Mouse (Mus musculus): ENCODE data around the gene Cdc25b. TPM values are rescaled to one million over a fixed set of nuclear protein-coding genes. Genes with fewer than 3 reads are reported as not detected.

Gene Cdc25b
- polyA plus RNA-seq (2015; fragmentation: Nextera tagmentation; extraction: Ambion mirVana) = 33.6 and 35.9 TPM in 2 replicates

GRCm38 (mm10) chr2:131186771-131187601 is at the start of gene Cdc25b, which contains the start of gene Spef1:
Cdc25b (plus strand) TSS chr2:131186949.
Spef1 (minus strand) TSS chr2:131187282.
- ATAC-seq = peak; percentile 89
- H3K27me3 ChIP-seq (replicated peaks; ENCODE audit: control insufficient read depth, insufficient read depth, low read length) = no peaks in the 10 kb centered on the region
- H3K36me3 ChIP-seq (ENCODE audit: control insufficient read depth, insufficient read depth) = no peaks in the 10 kb centered on the region
- H3K9me3 ChIP-seq (ENCODE audit: control insufficient read depth, low read length) = no peaks in the 10 kb centered on the region
- peak within 1 kb of the TSS; percentile 87 for H3K4me2 ChIP-seq (ENCODE audit: low read length)
- peak within 1 kb of the TSS; percentile 58 for H3K27ac ChIP-seq (ENCODE audit: low read length)
- H3K4me3 ChIP-seq (replicated peaks; ENCODE audit: low read length) = peak within 1 kb of the TSS; percentile 73
- WGBS = under 1% methylated on average over 34 of the region's 43 CpGs
- peaks cover 29% of the 10 kb centered on the region for H3K4me1 ChIP-seq (replicated peaks; ENCODE audit: control insufficient read depth, insufficient read depth, low read length)
- peak within 1 kb of the TSS; percentile 80 for H3K9ac ChIP-seq (replicated peaks; ENCODE audit: low read depth, low read length)

GRCm38 (mm10) chr2:131138296-131138695 is 48.5 kb upstream of the Cdc25b start:
- H3K4me3 ChIP-seq (replicated peaks; ENCODE audit: low read length) = no peak overlapping the region
- no peaks in the 10 kb centered on the region for H3K4me1 ChIP-seq (replicated peaks; ENCODE audit: control insufficient read depth, insufficient read depth, low read length)
- H3K27ac ChIP-seq (ENCODE audit: low read length) = no peak overlapping the region
- no peaks in the 10 kb centered on the region for H3K27me3 ChIP-seq (replicated peaks; ENCODE audit: control insufficient read depth, insufficient read depth, low read length)
- no peaks in the 10 kb centered on the region for H3K9me3 ChIP-seq (ENCODE audit: control insufficient read depth, low read length)
- no peak for ATAC-seq
- no peak overlapping the region for H3K9ac ChIP-seq (replicated peaks; ENCODE audit: low read depth, low read length)
- 82% methylated on average over 4 of the region's 4 CpGs for WGBS
- no peaks in the 10 kb centered on the region for H3K36me3 ChIP-seq (ENCODE audit: control insufficient read depth, insufficient read depth)
- H3K4me2 ChIP-seq (ENCODE audit: low read length) = no peak overlapping the region

GRCm38 (mm10) chr2:131138760-131139159 is 48.0 kb upstream of the Cdc25b start:
- H3K27ac ChIP-seq (ENCODE audit: low read length) = no peak overlapping the region
- no peak overlapping the region for H3K9ac ChIP-seq (replicated peaks; ENCODE audit: low read depth, low read length)
- no peaks in the 10 kb centered on the region for H3K27me3 ChIP-seq (replicated peaks; ENCODE audit: control insufficient read depth, insufficient read depth, low read length)
- no peaks in the 10 kb centered on the region for H3K4me1 ChIP-seq (replicated peaks; ENCODE audit: control insufficient read depth, insufficient read depth, low read length)
- H3K4me3 ChIP-seq (replicated peaks; ENCODE audit: low read length) = no peak overlapping the region
- no peak for ATAC-seq
- no peak overlapping the region for H3K4me2 ChIP-seq (ENCODE audit: low read length)
- no peaks in the 10 kb centered on the region for H3K9me3 ChIP-seq (ENCODE audit: control insufficient read depth, low read length)
- H3K36me3 ChIP-seq (ENCODE audit: control insufficient read depth, insufficient read depth) = 0 out of 2 replicates have a peak, but pooled peaks cover 4% of the 10 kb centered on the region
- WGBS = 92% methylated on average over 7 of the region's 7 CpGs

GRCm38 (mm10) chr2:131139287-131139686 is 47.5 kb upstream of the Cdc25b start:
- H3K27me3 ChIP-seq (replicated peaks; ENCODE audit: control insufficient read depth, insufficient read depth, low read length) = no peaks in the 10 kb centered on the region
- no peak overlapping the region for H3K9ac ChIP-seq (replicated peaks; ENCODE audit: low read depth, low read length)
- no peak overlapping the region for H3K27ac ChIP-seq (ENCODE audit: low read length)
- no peaks in the 10 kb centered on the region for H3K9me3 ChIP-seq (ENCODE audit: control insufficient read depth, low read length)
- H3K4me2 ChIP-seq (ENCODE audit: low read length) = no peak overlapping the region
- no peak overlapping the region for H3K4me3 ChIP-seq (replicated peaks; ENCODE audit: low read length)
- ATAC-seq = no peak
- WGBS = 89% methylated on average over 5 of the region's 5 CpGs
- H3K36me3 ChIP-seq (ENCODE audit: control insufficient read depth, insufficient read depth) = 0 out of 2 replicates have a peak, but pooled peaks cover 4% of the 10 kb centered on the region
- no peaks in the 10 kb centered on the region for H3K4me1 ChIP-seq (replicated peaks; ENCODE audit: control insufficient read depth, insufficient read depth, low read length)

- Histone ChIP-seq H3K36me3 (ENCODE audit: control insufficient read depth, insufficient read depth) (0 out of 2 replicates have a peak, but pooled peaks cover 4% of the 10 kb centered on the region), H3K4me3 (replicated peaks; ENCODE audit: low read length) (no peak overlapping the region), H3K27ac (ENCODE audit: low read length) (no peak overlapping the region), H3K9me3 (ENCODE audit: control insufficient read depth, low read length) (no peaks in the 10 kb centered on the region), H3K27me3 (replicated peaks; ENCODE audit: control insufficient read depth, insufficient read depth, low read length) (no peaks in the 10 kb centered on the region), H3K9ac (replicated peaks; ENCODE audit: low read depth, low read length) (no peak overlapping the region), H3K4me1 (replicated peaks; ENCODE audit: control insufficient read depth, insufficient read depth, low read length) (no peaks in the 10 kb centered on the region), H3K4me2 (ENCODE audit: low read length) (no peak overlapping the region)
- no peak for ATAC-seq
- 66% methylated on average over 5 of the region's 5 CpGs for WGBS
Observed at GRCm38 (mm10) chr2:131139886-131140532, 46.7 kb upstream of the Cdc25b start.

GRCm38 (mm10) chr2:131140533-131140905 is 46.2 kb upstream of the Cdc25b start:
- Histone ChIP-seq H3K36me3 (ENCODE audit: control insufficient read depth, insufficient read depth) (0 out of 2 replicates have a peak, but pooled peaks cover 4% of the 10 kb centered on the region), H3K4me1 (replicated peaks; ENCODE audit: control insufficient read depth, insufficient read depth, low read length) (no peaks in the 10 kb centered on the region), H3K27me3 (replicated peaks; ENCODE audit: control insufficient read depth, insufficient read depth, low read length) (no peaks in the 10 kb centered on the region), H3K9me3 (ENCODE audit: control insufficient read depth, low read length) (no peaks in the 10 kb centered on the region), H3K4me3 (replicated peaks; ENCODE audit: low read length) (no peak overlapping the region), H3K4me2 (ENCODE audit: low read length) (no peak overlapping the region), H3K27ac (ENCODE audit: low read length) (no peak overlapping the region), H3K9ac (replicated peaks; ENCODE audit: low read depth, low read length) (no peak overlapping the region)
- no peak for ATAC-seq
- WGBS = 68% methylated on average over 5 of the region's 5 CpGs

- Histone ChIP-seq H3K4me1 (replicated peaks; ENCODE audit: control insufficient read depth, insufficient read depth, low read length) (no peaks in the 10 kb centered on the region), H3K4me3 (replicated peaks; ENCODE audit: low read length) (no peak overlapping the region), H3K36me3 (ENCODE audit: control insufficient read depth, insufficient read depth) (peaks cover 8% of the 10 kb centered on the region; the same call in 1 of the 2 replicates), H3K27ac (ENCODE audit: low read length) (no peak overlapping the region), H3K4me2 (ENCODE audit: low read length) (no peak overlapping the region), H3K27me3 (replicated peaks; ENCODE audit: control insufficient read depth, insufficient read depth, low read length) (no peaks in the 10 kb centered on the region), H3K9me3 (ENCODE audit: control insufficient read depth, low read length) (no peaks in the 10 kb centered on the region), H3K9ac (replicated peaks; ENCODE audit: low read depth, low read length) (no peak overlapping the region)
- ATAC-seq = no peak
- 91% methylated on average over 8 of the region's 8 CpGs for WGBS
Observed at GRCm38 (mm10) chr2:131141336-131141986, 45.3 kb upstream of the Cdc25b start.

GRCm38 (mm10) chr2:131142592-131142991 is 44.2 kb upstream of the Cdc25b start:
- H3K36me3 ChIP-seq (ENCODE audit: control insufficient read depth, insufficient read depth) = peaks cover 10% of the 10 kb centered on the region
- no peaks in the 10 kb centered on the region for H3K27me3 ChIP-seq (replicated peaks; ENCODE audit: control insufficient read depth, insufficient read depth, low read length)
- no peak overlapping the region for H3K4me2 ChIP-seq (ENCODE audit: low read length)
- H3K4me3 ChIP-seq (replicated peaks; ENCODE audit: low read length) = no peak overlapping the region
- no peaks in the 10 kb centered on the region for H3K4me1 ChIP-seq (replicated peaks; ENCODE audit: control insufficient read depth, insufficient read depth, low read length)
- no peak overlapping the region for H3K9ac ChIP-seq (replicated peaks; ENCODE audit: low read depth, low read length)
- peak; percentile 40; the same call in 1 of the 2 replicates for ATAC-seq
- no peaks in the 10 kb centered on the region for H3K9me3 ChIP-seq (ENCODE audit: control insufficient read depth, low read length)
- no peak overlapping the region for H3K27ac ChIP-seq (ENCODE audit: low read length)
- WGBS = 30% methylated on average over 18 of the region's 18 CpGs

Measured in forebrain, embryonic 16.5 days (tissue).